Mouse (Mus musculus) thymus, postnatal 4 days (tissue): ENCODE data around the gene Myo7a.

ENCODE experiments used
- DNase-seq: peaks from one replicate; pipeline ENCODE4 v3.0.0; 2021

Myo7a gene

DNA sequence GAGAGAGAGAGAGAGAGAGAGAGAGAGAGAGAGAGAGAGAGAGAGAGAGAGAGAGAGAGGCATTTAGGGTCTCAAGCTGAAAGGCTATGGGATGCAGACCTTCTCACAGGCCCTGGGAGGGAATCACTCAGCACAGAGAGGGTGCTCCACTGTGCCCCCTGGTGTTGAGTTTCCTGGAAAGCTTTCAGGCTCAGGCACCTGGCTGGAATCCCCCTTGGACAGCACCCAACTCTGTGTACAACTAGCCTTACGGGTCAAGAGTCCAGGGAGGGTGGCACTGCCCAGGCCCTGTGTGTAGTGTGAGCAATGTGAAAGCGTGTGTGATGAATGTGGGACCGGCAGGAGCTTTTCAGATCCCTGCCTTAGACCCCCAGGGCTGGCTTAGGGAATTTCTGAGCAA, 21.9 kb upstream of the Myo7a start:
- peak; percentile 72 for DNase-seq

DNA sequence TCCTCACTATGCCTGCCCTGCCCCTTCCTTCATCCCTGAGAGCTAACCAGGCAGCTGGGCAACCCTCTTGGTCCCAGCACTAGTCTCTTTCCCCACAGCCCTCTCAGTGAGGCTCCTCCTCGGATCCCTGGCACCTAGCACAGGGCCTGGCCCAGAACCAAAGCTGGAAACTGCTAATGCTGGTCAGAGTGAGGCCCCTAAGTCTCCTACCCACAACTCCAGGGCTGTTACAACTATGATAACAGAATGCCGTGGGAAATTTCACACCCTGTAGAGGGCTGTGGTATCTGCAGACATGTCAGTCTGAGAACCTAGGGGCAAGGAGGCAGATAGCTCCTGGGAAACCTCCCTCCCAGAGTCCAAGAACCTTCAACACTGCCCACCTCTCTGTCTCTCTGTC, 21.3 kb upstream of the Myo7a start:
- no peak for DNase-seq

DNA sequence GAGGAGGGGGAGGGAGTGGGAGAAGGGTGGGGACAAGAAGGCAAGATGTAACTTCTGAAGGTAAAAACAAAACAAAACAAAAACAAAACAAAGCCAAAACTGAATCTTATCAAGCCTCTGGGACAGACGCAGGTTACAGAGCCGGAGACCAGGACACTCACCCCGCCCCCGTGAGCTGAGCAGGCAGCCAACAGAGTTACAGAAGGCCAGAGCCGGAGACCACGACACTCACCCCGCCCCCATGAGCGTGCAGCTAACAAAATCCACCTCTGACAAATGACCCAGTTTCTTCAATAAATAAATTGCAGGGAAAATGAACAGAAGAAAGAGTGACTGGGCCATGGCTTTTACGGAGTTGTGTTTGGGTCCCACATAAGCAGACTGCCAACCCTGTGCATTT, 19.9 kb upstream of the Myo7a start:
- no peak for DNase-seq

DNA sequence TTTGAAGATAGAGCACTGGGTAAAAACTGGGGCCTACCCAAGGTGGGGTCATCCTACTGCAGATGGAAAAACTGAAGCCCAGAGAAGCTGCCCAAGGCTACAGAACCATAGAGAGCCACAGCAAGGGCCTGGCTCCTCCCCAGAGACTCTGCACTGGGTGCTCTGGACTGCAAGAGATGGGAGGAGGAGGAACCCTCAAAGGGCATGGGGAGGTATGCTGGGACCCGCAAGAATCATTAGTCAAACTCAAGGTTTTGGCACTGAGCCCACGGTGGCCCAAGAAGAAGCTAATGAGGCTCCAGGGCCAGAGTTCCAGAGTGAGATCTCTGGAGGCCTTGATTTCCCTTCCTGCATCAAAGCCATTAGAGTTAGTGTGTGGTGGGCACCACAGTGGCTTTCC, 18.7 kb upstream of the Myo7a start:
- DNase-seq: no peak

DNA sequence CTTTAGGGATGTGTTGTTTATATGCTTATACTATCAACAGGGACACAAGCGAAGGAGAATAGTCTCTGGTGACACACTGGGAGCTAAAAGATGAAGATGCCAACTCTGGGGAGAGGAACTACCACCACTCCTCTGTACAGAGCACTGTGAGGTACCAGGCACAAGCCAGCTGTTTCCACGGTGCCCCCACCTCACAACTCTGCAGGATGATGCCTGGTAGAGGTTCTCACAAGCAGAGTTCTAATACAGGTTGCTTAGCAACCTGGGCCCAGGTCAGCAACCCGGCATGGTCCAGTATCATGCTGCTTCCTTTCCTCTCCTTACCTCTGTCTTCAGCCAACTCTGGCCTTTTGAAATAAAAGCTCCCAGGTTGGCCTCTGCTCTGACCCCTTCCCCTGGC, 18.3 kb upstream of the Myo7a start:
- no peak for DNase-seq

DNA sequence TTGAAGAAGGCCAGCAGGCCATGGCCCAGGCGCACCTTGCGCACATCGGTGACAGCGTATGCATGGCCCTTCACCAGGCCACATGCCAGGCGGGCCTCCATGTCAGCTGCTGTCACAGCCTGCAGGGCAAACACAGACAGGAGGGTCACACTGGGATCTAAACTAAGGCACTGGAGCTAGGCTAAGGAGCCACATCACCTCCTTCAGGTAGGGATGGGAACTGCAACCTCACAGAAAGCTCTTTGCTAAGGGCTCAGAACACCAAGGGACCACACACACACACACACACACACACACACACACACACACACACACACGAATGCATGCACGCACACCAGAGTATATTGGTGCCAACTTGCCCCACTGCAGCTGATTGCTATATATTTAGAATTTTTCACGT, 12.4 kb upstream of the Myo7a start:
- no peak for DNase-seq

DNA sequence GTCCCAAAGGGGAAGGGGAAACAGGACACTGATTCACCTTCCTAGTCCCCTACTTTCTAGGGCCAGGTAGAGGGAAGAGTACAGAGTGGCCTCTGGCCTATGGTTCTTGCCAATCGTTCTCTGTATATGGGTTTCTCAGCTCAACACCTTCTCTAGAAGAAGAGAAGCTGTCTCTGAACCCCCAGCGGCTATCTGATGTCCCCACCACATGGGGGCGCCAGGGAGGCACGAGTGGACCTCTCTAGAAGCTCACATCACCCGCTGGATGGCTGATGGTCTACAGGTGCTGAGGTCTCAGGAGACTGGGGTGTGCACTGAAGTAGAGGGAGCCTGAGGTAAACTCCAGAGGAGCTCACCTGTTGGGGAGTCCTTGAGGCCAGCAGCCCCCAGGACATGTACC, 6.1 kb upstream of the Myo7a start:
- peak; percentile 84 for DNase-seq

DNA sequence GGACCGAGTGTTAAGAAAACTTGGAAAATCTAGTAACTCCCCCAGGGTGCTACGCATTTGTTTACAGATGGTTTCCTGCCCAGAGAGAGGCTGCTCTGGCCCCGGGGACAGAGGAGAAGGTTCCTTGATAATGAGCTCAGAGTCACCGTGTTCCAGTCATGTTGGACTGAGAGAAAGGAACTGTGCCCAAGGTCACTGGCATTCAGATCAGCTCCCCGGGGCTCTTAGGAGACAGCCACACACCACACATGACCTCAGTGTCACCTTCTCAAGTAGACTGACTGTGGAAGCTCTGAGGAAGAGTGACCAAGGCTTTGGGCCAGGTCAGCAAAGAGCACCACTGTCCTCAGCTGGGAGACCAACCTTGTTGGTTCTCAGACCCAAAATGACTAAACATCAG, 5.4 kb upstream of the Myo7a start:
- no peak for DNase-seq

DNA sequence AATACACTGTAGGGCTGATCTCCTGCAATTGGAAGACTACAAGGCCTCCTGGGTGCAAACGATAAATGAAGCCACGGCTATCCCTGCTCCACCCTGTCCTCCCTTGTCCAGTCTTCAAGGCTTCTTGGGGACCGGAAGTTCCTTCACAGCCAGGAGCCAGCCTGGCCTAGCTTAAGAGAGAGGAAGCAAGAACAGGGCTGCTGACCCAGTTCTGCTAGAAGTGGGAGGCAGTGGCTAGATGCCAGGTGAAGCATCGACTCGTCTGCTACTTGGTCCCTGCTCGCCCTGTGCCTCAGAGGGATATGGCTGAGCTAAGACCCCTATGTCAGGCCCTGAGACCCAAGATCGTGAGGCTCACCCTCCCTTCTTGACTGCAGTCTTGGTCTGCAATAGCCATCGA, 2.3 kb upstream of the Myo7a start:
- no peak for DNase-seq

DNA sequence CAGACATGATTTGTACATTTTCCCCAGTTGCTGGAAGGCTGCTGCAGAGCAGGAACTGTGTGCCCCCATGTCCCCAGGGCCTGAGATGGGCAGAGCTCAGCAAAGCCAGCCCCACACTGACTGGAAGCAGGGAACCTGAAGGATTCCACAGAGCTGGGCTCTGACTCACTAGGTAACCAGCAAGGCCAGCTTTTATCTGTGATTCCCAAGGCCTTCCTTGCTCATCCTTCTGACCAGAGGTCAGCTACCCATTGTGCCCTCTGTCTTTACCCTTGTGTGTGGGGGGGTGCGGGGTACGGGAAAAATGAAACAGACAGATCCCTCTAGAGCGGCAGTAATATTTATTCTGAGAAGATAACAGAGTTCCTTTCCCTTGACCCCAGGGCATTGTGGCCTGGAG, 1.9 kb upstream of the Myo7a start:
- DNase-seq: no peak

DNA sequence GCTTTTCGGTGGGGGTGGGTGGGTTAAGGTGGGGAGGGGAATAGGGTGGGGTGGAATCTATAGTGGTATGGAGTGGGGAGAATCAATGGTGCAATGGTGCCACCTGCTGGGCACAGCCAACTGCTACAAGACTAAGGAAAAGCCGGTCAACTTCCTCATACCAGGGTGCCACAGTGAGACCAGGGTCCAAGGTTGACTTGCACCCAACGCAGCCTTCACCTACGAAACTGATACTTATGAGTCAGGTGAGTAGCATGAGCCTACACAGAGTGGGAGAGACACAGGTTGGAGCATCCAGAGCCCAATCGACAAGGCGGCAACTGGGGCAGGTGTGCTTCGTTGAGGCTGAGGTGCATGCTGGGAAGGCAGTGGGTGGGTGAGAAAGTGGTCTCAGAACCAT, 1.0 kb upstream of the Myo7a start:
- DNase-seq: peak; percentile 88

DNA sequence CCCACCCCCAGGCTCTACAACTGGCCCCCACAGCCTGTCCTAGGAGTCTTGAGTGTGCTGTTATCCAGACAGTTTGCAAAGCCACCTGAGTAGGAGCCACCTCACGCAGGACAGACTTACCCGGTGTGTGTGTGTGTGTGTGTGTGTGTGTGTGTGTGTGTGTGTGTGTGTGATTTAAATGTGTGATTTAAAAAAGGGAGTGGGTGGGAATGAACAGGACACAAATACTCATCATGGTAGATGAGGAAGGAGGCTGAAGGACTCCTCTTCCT, 573 bp upstream of the Myo7a start:
- no peak for DNase-seq

DNA sequence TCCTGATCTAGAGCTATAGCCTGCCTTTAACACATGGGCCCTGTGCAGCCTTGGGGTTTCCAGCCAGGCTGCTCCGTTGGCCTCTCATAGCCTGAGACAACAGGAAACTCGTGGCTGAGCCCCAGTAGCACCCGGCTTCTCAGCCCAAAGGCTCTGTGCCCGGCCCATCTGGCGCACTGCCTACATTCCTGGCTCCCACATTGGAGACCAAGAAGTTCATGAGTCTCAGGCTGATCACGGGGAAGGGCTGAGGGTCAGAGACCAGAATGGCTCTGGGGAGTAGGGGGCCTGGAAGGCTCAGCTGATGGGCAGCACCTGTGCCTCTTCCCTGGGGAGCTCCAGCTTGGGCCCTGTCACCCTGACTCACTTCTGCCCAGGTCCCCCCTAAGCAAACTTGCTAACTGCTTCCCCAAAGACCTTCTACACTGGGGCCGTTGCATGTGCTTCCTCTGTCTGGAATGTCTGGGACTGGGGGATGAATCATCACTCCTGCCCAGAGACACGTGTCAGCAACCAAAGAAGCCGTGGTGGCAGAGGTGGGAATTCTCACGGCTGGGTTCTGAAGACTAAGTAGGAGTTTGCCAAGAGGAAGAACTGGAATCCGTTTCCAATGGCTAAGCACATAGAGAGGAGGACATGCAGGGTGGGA, 2.2 kb downstream of the Myo7a start:
- DNase-seq: no peak

DNA sequence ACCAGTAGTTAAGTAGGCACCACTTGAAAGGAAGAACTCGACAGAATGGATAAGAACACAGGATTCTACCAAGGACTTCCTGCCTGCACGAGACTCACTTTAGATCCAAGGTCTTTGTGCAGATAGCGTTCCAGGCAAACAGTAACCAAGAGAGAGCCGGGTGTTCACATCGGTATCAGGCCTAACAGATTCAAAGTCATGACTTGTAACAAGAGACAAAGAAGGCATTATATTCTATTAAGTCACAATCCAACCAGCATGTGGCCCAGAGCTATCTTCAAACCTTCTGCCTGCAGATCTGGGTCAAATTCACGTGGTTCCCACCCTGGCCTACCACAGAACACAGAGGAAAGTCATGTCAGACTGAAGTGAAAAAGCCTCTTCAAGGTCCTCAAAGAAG, 4.7 kb downstream of the Myo7a start:
- DNase-seq: no peak

DNA sequence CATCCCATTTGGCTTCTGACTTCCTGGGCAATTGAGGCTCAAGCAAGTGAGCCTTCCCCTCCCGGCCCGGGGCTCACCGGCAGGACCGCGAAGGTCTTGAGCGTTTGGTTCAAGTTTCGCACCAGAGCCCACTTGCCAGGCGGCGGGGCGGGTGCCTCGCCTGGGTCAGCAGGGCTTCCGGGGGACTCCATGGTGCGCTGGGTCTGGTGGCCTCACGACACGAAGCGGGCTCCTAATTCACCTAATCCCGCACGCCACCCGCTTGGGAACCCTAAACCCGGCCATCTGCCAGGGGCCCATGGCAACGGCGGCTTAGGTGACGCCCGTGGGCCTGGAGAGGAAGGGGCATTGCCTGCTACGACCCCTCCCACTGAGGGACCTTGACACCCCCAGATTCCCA, 8.1 kb downstream of the Myo7a start:
- no peak for DNase-seq

DNA sequence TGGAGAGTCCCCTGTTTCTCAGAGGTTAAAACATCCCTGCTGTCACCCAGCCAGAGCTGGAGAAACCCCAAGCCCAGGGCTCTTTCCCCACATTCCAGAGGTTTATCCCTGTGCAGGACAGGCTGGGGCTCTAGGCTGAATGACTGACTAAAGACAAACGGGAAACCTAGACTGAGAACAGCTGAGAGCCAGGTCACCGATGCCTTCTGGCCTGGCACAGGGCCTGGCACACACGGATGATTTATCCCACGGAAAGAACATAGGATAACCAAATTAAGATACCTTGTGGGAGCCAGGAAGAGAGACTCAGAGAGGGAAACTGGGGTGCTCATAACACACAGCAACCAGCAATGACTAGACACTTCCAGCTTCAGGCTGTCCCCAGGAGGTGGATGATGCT, 9.6 kb downstream of the Myo7a start:
- no peak for DNase-seq

DNA sequence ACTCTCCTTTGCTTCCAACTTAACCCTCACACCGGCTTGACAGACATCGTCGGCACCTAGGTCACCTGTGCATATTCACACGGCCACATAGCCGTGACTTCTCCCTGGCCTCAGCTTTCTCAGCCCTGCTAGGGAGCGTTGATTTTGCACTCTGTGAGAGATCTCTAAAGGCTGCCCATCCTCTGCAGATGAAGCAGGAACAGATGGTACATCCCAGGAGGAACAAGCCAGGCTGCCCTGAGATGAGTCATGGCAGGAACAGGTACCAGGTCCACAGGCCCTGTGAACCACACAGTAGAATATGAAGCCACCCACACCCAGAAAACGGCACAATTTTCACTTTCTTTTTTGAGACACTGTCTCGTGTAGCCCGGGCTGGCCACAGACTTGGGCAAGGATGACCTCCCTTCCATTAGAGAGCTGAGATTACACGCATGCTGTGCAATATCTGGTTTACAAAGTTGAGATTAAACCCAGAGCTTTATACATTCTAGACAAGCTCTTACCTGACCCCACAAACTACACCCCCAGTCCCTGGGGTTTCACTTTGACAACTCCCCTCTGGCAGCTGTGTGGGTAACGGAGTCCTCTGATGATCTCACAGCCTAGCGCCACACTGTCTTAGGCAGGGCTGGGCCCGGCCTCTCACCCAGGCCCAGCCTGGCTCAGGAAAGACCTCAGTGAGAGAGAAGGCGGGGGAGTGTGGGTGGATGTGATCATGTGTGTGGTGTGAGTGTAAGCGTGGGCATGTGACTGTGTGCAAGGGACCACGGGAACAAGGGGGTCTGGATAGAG, 10.5 kb downstream of the Myo7a start:
- DNase-seq: no peak

DNA sequence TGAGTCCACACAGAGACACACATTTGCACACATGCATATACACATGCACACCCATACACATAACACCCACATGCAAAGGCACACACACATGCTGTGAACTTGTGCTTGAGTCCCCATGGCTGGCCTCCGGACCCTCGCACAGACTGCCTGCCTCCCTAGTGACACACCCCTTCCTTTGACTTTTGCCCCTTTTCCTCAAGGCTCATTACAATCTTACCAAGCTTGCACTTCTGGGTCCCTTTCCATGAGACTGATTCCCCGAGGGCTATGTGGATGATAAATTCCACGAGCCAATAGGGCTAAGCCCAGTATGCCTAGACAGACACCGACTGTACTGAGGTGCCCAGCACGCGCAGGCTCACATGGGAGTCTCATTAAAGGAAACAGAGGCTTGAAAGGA, 13.1 kb downstream of the Myo7a start:
- DNase-seq: no peak

DNA sequence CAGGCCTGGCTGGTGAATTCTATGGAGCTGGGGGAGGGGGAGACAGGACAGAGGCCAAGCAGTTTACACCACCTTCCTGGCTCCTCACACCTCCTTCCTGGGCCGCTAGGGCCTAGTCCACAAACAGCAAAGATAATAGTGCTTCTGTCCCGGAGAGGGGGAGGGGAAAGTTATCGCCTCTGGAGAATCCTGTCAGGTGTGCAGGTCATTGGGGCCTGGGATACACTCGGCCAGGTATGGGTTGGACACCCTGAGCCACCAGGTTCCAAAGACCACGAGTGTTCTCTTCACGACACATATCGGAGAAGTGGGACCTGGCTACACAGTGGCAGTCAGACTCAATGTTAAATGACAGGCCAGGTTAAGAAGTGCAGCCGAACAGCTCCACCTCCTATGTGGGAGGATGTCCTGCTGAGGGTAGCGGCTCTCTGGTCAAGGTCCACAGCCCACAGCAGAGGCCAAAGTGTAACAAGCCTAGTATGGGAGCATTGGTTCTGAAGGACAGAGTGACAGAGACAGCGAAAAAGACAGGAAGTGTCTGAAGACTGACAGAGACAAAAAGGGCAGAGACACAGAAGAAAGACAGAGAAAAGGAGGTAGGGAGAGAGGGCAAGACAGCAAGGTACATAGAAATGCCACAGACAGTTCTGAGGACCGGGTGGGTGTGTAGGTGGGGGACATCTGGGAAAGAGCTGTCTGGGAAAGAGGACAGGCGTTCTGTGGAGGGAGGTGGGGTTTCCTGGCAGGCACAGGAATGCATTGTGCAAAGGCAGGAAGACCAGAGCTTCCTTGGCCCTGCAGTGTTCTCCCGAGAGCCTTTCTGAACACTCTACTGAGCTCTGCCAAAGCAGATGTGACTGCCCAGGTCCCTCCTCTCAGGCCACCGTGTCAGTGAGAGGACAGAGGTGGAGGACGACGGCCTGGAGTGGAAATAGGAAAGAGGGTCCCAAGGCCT, 14.6 kb downstream of the Myo7a start:
- no peak for DNase-seq

DNA sequence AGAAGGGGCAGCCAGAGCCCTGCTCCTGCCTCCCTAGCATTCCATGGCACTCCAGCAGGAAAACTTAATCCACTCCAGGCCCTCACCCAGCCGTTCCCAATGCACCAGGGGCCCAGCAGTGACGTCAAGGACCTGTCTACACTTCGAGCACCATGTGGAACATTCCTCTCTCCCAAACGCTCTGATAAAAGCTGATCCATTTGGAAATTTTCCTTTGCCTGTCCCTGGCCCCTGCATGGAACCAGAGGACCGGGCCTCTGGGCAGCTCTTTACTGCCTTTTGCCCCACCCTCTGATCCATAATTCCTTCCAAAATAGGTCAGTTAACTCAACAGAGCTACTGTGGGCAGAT, 15.4 kb downstream of the Myo7a start:
- no peak for DNase-seq

DNA sequence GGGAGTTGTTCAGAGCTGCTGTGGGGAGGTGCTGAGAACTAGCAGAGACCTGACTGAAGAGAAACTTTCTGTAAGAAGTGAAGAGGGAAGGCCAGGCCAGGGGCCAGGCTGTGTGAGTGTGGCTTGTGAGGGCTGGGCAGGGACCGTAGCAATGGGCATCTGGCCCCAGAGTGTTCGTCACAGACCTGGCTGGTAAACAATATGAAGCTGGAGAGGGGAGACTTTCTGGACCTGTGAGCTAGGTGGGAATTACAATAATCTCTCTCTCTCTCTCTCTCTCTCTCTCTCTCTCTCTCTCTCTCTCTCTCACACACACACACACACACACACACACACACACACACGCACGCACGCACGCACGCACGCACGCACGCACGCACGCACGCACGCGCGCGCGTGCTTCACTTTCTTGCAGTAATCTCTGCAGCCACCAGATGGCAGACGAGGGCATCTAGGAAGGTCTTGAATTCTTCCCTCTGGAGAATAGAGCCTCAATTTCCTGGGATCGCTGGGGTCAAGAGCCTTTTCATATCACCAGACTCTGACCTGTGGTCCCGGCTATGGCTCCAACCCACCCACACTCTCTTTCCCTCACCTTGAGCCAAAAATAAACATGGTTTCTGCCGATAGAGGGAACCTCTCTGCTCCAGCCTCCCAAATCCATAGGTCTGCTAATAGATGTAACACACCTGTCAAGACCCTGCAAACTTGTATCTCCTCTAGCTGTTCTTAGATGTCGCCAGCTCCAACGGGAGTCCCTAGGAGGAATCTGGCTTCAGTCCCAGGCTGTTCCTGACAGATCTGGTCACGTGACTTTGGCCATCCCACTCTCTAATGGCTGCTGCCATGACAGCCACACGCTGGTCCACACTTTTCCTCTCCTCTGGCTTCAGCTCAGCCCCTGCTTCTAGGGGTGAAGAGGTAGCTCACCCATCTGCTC, 16.1 kb downstream of the Myo7a start:
- peak; percentile 87 for DNase-seq

DNA sequence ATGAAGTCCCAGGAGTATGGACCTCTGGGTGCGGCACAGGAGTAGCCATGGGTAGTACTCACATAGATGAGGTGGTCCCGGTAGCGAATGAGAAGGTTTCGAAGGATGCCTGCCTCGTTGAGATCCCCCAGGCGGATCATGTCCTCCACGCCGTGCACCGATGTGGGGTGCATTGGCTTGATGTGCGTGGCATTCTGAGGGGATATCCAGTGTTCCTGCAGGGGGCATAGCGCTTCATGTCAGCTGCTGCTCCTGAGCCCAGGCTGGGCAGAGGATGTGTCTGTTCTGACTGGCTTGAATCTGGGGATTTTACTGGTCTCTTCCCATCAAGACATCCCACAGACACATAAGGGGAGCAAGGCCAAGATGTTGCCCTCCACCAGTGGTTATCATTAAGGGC, 16.8 kb downstream of the Myo7a start:
- no peak for DNase-seq

DNA sequence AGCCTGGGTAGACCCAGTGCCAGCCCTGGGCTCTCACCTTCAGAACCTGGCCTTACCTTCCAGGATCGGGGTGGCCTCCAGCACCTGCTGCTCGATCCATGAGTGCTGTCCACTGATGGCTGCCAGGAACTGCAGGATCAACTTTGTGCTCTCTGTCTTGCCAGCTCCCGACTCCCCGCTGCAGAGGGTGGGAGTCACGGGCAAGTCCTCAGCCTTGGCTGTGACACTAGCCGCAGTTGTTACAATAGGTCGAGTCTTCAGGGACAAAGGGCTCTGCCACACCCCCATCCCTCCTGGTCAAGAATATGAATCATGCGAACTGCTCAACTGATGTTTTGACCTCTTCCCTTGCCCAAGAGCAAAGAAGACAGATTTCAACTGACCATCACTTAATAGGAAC, 21.8 kb downstream of the Myo7a start:
- no peak for DNase-seq
